Mouse (Mus musculus) adrenal gland, postnatal 25 days (tissue): Measurements from ENCODE around the gene Tnr. TPM values are rescaled to one million over a fixed set of nuclear protein-coding genes. Genes with fewer than 3 reads are reported as not detected.

Experiments
- DNase-seq: peaks from one replicate; pipeline ENCODE4 v3.0.0; 2021; ENCODE audit warnings: mixed read lengths
- total RNA-seq: library from RNA; stranded (reverse); gene quantifications from 2 replicates; pipeline ENCODE4 v1.2.3, GENCODE M21; 2021

Tnr gene
- total RNA-seq, 1 experiment from 2014 or later: 5.0 TPM

DNA sequence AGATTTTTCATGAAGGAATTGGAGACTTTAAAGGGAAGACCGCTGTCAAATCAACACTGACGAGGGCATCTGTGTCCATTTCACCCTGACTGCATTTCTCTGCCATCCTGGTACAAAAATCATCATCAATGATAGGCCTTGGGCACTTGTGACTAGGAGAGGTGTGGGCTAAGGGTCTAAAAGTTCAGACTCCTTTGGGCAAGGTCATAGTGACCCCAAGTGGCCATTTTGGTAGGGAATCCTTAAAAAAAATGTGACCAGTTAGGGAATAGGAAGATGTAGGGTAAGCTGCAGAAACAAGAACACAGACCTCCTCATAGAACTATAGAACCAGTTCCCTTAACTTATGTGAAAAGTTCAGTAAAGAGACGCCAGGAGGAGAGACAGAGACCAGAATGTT is 355.1 kb downstream of the Tnr start:
- DNase-seq: no peak

DNA sequence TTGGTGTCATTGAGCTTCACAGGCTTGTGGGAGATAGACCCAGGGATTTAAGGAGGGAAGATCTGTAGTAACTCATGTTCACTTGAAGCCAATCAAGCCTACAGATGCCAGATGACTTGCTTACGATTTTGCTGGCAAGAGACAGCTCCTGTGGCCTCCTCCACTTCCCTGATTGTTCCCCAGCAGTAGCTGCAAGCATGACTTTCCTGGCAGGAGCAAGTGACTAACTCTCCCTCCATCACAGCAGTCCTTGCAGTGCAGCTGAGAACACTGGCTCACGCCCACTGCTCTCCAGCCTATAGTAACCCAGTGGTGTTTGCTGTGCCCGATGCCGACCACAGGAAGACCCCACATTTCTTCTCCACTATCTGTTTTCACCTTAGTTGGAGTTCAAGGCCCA is 356.3 kb downstream of the Tnr start:
- DNase-seq: no peak

DNA sequence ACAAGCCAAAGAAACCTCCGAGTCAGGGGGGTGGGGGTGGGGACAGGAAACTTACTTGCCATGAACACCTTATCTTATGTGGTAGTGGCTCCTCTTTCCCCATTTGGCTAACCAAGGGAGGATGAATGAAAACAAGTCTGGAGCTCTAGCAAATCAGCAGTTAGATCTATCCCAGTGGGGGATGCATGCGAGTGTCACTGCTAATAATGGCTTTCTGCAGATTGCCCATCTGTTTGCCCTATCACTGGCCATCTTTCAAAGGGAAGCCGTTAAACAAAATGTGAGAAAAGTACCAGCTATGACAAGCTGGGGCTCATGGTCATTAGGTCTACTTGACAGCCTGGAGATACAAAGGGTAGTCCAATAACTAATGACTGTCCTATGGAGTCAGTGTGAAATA is 361.9 kb downstream of the Tnr start:
- no peak for DNase-seq

DNA sequence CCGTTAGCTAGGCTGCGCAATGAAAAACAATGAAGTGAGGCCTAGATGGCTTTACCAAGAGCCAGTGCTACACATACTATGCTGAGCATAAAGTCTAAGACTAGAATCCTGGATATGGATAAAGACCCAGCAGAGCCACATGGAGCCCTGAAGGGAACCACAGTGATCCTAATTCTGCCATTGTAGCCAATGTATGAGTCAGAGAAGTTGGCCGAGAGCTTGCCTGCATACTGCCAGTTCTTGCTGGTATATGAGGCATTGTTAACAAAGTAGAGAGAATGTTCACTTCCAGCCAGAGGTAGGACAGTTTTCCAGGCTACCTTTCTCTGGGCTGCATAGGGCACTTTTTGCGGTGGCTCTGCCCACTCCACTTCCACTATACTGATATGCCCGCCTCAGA is 365.0 kb downstream of the Tnr start:
- DNase-seq: peak; percentile 18

DNA sequence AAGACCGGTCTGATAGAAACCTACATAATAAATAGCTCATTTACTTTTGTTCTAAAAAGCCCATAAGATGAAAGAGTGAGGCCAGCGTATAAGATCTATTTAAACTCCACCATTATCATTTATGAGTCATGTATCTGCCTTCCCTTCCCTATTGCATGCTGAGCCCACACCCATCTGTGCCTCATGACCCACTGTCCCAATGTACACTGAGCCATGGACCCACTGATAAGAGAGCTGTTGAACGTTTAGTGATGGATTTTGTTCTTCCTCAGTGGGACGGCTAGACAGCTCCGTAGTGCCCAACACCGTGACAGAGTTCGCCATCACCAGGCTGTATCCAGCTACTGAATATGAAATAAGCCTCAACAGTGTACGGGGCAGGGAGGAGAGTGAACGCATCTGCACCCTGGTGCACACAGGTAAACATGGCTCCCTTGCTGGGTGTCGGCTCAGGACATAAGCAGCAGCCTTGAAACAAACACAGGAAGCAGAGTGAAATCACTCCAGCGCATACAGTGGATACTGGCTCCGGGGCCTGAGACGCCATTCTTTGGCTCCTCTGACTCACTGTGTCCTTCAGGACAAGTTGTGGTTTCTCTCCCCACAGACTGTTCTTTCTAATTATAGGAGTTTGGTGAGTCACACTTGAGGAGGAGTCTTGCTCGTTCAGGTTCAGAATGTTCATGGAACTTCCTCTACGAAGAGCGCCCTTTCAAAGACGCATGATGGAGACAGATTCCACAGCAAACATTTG is 365.6 kb downstream of the Tnr start:
- DNase-seq: peak; percentile 22

DNA sequence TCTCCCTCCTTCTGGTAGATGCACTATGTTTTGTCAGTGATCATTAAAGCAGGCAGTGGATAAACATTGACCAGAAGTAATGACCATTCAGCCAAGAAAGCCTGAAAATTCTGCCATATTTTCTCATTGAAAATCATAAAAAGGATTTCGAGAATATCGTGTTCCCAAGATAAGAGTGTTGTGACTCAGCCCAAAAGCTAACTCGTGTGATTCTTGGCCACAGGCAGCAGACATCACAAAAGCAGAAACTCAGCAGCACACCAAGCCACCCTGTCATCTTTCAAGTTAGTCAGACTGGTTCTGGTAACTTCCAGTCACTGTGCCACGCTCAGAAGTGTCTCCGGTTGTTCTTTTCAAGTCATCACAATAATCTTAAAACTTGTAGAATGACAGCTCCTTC is 367.0 kb downstream of the Tnr start:
- DNase-seq: no peak

DNA sequence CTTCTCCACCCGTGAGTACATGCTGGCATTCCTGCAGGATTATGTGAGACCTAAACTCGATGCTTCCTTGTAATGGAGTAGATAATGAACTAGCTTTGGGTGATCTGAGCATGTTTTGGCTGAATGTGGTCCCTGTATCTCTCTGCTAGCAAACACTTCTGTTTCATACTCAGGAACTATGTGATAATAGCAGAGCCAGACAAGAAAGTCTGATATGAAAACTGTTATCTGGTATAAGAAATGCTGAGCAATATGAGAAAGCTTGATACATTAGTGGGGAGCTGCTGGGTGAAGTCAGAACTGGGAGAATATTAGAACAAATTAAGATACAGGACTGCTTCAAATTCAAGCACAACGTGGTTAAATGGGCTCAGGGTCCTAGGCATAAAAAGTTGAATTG is 371.5 kb downstream of the Tnr start:
- DNase-seq: no peak

DNA sequence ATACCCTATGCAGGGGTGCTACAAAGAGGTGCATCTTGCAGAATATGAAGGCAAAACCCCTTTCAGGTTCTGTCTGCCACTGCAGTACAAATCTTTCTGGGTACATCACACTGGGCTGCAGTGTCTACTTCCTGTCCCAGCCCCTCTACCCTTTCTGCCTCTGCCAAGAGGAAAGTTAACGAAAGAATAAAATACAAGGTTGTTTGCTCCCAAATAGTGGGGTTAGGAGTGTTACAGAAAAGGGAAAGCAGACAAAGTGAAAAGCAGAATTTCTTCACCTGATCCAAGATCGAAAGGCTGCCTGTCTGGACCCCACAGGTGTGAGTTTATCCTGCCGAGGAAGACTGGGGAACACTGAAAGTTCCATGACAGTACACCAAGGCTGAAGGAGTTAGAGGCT is 376.4 kb downstream of the Tnr start:
- no peak for DNase-seq

DNA sequence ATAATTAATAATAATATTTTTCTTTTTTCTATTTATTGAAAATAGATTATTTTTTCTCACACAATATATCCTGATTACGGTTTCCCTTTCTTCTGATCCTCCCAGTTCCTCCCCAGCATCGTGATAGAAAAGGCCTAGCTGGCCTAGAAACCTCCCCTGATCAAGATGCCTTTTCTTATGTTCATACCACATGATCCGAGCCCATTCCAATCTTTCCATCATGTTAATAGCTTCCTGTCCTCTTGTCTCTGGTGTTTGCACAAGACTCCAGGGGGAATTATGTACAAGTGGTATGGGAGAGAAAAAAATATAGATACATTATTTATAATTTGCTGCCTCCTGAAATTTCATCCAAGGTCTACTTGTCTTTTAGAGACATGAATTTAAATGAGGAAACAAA is 377.1 kb downstream of the Tnr start:
- DNase-seq: no peak

DNA sequence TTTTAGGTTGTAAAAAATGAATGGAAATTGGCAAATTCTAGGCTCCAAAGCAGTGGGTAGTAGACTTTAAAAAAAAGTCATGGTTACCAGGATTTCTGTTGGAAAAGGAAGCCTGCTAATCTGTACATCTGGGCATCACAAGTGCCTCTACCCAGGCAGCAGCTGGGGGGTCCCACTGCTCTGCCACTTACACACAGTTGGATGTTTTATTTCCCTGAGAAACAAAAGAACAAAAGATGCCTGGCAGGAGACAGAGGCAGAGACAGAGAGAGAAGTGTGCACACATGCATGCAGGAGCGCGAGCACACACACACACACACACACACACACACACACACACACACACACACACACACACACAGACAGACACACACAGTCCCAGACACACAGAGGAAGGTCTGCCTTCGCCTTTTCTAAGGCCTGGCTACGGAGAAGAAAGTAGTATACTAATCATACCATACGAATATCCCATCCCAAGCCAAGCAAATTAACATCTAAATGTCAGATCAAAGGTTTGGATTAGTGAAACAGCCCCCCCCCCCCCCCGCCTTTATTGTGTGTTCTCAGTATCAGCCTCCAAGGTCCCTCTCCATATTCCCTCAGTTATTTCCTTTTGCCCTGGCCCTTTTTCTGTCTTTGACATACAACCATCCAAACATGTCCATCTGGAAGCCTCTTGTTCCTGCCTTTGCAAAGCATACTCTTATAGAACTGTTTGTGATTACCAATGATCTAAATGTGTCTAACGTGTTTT is 378.0 kb downstream of the Tnr start:
- DNase-seq: no peak

DNA sequence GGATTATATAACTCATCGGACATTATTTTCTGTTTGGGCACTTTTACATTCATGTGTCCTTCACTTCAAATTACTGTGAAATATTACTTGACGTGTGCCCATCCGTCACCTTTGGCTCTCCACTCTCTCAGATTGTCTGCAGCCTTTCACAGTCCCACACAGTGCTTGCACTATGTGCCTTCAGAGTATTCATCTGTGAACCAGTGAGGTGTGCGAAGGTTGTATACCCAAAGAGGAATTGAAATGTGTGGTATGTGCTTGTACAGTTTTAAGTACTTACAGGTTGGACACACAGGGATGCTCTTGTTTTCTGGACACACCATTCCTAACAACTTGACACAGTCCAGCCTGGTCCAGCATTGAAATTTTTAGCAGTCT is 378.5 kb downstream of the Tnr start:
- no peak for DNase-seq

DNA sequence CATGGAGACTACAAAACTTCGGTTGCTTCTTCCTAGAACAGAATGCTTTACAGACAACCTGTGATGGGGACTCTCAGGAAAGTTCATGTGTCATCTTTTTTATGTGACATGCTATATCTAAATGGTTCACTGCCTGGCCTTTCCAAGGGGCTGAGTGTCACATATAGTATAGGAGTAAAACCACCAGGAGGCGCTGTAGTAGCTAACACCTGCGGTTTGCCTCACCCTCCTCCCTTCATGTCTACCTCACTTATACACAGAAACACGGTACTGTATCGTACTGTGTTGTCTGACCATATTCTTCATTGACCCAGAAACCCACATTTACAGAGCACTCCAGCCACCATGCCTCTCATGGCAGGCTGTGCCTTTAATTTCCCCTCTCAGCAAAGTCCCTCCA is 387.4 kb downstream of the Tnr start:
- peak; percentile 46 for DNase-seq

DNA sequence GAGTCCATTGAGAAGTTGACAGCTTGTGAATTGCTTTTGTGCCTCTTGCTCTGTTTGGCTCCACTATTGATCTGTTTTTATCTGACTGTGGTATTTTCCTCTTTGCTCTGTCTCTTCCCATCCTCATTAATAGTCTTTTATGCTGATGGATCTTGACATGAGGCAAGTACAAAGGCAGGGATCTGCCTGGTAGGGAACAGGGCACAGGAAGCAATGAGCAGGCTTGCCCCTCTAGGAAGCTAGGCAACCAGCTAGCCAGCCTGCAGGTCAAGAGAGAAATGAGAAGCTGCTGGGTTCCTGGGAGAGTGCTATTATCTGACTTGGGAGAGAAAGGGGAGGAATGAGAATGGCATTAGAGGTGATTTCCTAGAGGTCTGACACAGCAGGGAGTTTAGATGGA is 391.2 kb downstream of the Tnr start:
- no peak for DNase-seq

DNA sequence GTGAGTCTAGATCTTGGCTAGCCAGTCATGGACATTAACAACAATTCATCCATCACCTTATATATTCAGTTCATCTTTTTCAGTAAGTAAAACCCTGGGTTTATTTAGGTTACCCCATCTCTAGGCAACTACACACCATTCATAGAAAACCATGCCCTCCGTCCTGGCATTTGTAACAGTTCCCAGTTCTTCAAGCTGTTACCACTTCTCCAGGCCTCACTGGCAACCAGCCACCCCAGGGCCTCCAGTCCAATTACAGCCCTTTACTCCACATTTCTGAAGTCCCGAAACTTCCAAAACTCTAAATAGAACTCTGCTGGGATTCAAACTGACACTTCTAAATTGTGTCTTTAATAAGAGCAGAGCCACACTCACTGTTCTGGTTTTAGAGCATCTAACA is 397.0 kb downstream of the Tnr start:
- peak; percentile 27 for DNase-seq

DNA sequence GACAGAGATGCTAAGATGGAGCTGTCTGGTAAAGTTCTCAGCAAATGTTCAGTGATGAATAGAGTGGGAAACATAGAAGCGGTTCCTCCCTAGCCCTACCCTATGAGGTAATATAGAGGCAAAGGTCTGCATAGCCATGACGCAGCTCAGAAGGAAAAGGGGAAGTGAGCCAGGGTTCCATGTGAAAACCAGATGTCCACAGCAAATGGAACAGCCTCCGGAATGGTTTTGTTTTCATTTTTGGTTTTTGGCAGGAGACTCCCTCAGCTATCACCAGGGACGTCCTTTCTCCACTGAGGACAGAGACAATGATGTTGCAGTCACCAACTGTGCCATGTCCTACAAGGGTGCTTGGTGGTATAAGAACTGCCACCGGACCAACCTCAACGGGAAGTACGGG is 399.4 kb downstream of the Tnr start:
- DNase-seq: no peak

DNA sequence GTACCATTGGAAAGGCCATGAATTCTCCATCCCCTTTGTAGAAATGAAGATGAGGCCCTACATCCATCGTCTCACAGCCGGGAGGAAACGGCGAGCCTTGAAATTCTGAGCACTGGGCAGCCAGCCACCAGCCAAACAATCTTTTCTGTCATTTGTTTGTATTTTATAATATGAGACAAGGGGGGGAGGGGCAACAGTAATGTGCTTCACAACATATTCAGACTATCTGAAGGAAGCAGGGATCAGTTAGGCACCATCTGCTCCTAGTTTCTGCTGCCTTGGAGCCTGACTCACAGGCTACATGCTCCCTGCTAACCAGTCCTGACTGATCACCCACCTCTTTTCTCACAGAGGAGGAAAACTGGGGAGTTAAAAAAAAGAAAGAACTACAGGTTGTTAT is 400.5 kb downstream of the Tnr start:
- no peak for DNase-seq

DNA sequence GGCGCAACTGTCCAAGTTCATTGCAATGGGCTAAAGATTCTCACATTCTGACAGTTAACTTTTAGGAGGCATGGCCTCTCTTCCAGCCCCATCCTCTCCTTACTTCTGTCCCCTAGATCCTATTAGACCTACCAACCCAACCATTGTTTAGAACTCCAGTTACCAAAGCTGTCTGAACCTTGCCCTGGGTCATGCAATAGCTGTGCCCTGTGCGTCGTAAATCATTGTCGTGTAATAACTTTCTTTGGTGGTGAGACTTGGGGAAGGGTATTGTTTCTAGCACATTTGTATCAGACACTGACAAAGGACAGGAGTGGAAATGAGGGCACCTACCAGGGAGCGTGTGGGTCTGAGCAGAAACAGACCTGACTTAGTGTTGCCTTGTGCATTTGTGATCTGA is 401.1 kb downstream of the Tnr start:
- no peak for DNase-seq

DNA sequence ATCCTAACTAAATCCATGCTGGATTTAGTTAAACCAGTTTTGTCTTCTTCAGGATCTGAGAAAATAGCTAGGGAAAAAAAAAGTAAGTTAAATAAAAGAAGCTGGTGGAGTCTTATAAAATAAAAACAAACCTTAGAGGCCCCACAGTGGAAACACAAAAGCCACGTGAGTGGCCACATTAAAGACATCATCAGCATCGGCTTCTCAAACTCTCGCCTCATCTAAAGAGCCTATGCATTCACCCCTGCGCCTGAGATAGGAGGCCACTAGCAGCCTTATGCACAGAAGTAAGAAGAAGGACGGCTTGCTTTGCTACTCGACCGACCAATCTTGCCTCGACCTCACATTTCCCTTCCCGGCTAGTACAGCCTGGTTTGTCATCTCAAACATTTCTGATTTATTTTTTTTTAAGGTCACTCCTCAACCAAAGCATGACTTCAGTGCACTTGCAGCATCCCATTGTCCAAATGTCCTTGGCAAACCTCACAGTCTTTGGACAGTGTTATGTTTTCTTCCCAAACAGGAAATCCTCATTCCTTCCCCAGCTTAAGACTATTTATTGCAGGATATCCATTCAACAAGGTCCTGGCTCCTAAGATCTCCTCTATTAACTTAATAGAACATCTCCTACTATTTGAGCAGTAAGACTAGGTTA is 405.2 kb downstream of the Tnr start:
- DNase-seq: no peak

DNA sequence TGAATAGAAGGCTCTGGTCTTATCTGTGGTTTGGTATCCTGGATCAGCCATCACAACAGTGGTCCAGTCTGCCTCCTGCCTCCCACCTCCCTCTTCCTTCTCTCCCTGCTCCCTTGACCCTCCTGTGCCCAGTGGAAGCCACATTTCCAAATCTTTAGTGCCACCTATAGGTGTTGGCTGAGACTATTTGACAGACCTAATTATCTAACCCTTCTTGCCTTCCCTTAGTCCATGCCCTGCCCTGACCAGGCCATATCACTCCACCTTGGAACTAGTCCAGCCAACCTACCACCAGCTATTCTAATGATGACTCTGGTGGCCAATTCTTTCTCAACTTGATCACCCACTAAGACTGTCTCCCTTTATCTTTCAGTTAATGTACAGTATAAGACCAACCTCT is 408.5 kb downstream of the Tnr start:
- DNase-seq: no peak

DNA sequence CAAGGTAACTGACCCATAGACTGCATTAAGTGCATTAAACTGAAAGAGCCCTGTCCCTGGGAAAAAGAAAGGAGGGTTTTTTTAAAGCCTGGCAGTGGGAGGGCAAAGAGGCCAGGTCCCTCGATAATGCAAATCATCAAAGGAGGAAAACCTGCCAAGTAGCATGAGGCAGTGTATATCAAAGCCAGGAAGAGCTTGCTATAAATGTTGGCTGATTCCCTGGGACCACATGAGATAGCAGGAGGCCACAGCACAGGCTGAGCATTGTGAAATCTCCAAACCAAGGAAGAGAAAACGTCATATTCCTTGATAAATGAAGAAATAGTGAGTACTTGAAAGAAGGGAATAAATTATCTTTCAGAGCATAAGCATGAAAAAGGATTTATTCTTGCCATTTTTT is 409.0 kb downstream of the Tnr start:
- no peak for DNase-seq

DNA sequence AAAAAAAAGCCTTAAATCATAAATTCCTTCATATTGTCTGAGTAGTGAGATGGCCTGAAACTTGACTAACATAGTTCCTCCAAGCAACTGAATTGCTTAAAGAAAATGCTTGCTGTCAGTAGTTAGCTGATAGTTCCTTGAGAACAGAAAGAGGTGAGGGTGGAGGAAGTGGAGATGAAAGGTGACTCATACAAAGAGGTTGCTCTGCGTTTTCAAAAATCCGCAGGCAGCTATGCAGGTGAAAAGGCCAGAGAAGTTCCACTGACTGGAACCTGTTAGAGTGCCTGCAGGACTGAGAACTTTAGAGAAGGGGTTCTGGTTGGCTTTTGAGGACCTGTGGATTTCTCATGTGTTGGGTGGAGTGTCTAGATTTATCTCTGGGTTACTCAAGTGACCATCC is 414.9 kb downstream of the Tnr start:
- DNase-seq: no peak

DNA sequence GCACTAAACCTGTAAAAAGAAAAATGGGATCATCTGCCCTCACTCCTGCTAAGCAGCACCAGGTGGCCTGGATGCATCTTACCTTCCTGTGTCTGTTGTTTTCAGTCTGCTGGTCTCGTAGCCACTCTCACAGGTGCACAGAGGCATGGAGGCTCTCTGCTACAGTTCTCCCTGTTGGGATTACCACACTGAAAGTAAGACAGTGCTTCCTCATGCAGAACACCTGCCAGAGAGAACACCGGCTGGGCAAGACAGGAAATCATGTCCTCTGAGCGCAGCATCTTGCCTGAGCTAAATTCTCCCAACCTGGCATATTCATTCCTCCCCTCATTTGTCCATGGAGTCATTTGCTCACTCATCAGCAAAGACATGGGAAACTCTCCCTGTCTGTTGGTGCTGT is 415.8 kb downstream of the Tnr start:
- DNase-seq: no peak

DNA sequence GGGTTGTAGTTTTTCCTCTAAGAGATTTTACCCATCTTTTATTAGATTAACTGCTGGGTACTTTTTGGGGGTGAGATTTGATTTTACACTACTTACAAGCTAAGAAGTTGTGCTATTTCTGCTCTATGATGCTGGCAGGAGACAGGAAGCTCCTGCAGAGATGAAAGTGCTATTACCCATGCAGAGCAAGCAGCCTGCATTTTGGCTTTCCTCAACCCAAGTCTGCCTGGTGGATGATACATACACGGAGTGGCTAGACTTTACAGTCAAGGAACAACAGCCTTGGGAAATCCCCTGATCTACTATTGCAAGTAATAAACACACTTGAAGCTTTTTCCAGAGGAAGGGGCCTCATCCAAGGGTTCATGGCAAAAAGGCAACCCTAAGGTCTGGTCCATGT is 430.0 kb downstream of the Tnr start:
- DNase-seq: no peak

DNA sequence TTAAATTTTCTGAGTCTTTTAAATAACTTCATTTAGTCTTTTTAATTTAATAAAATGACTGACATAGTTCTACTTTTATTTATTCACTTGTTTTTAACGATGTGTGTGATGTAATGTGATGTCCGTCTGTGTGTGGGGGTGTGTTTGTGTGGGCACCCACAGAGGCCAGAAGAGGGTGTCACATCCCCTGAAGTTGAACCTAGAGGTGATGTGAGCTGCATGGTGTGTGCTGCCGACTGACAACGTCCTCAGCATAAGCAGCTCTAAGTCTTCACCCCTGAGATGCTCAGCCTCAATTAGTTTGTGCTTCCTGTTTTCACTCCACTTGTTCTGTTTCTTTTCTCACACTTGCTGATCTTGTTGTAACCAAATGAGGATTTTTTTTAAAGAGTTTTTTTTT is 439.8 kb downstream of the Tnr start:
- DNase-seq: no peak
